Mouse (Mus musculus) neural tube, embryonic 13.5 days (tissue): ENCODE measurements around the gene Ndufs6. TPM values are rescaled to one million over a fixed set of nuclear protein-coding genes. Genes with fewer than 3 reads are reported as not detected.

Experiments
- ATAC-seq: fragments of 200-750 bp; cut with Nextera tagmentation; 2 replicates; pipeline ENCODE4 v1.8.0; 2017; ENCODE audit warnings: low read depth, mild to moderate bottlenecking, moderate TSS enrichment, moderate library complexity
- H3K27ac ChIP-seq: fragments of 300-500 bp; sonication (generic); replicated peaks from 2 replicates; pipeline ENCODE4 v1.5.1; 2015; ENCODE audit warnings: moderate library complexity, mild to moderate bottlenecking, inconsistent platforms
- H3K27me3 ChIP-seq: fragments of 300-500 bp; sonication (generic); 2 replicates; pipeline ENCODE4 v1.6.1; 2015; ENCODE audit warnings: mild to moderate bottlenecking, inconsistent platforms
- H3K36me3 ChIP-seq: fragments of 300-500 bp; sonication (generic); 2 replicates; pipeline ENCODE4 v1.6.1; 2015; ENCODE audit warnings: mild to moderate bottlenecking, inconsistent platforms
- H3K4me1 ChIP-seq: fragments of 300-500 bp; sonication (generic); replicated peaks from 2 replicates; pipeline ENCODE4 v1.6.1; 2015; ENCODE audit warnings: inconsistent platforms
- H3K4me2 ChIP-seq: fragments of 300-500 bp; sonication (generic); 2 replicates; pipeline ENCODE4 v1.6.1; 2015; ENCODE audit warnings: inconsistent platforms, mild to moderate bottlenecking, moderate library complexity
- H3K4me3 ChIP-seq: fragments of 300-500 bp; sonication (generic); 2 replicates; pipeline ENCODE4 v1.5.1; 2015; ENCODE audit warnings: mild to moderate bottlenecking, inconsistent platforms
- H3K9ac ChIP-seq: fragments of 300-500 bp; sonication (generic); 2 replicates; pipeline ENCODE4 v1.6.1; 2015; ENCODE audit warnings: moderate library complexity, mild to moderate bottlenecking, inconsistent platforms
- H3K9me3 ChIP-seq: fragments of 300-500 bp; sonication (generic); 2 replicates; pipeline ENCODE4 v1.6.1; 2016; ENCODE audit warnings: inconsistent platforms
- WGBS: fragments of 180-500 bp; shearing (Covaris S2); methylation state at CpG from one replicate; pipeline ENCODE4 v1.1.7; 2015; 5-methylcytosine and 5-hydroxymethylcytosine counted together
- polyA plus RNA-seq: library from polyadenylated mRNA; unstranded; fragments of >200 nt; fragmentation: Nextera tagmentation; extraction: Ambion mirVana; gene quantifications from 2 replicates; pipeline ENCODE4 v1.2.1, GENCODE M21; 2015

Ndufs6 gene
- polyA plus RNA-seq, 1 experiment from 2014 or later = 390 TPM

GRCm38 (mm10) chr13:73345102-73345890, 17.0 kb upstream of the Ndufs6 start:
- Histone ChIP-seq H3K4me2 (no peak overlapping the region), H3K27me3 (peaks cover 8% of the 10 kb centered on the region; the same call in 1 of the 2 replicates), H3K9ac (no peak overlapping the region), H3K36me3 (no peaks in the 10 kb centered on the region), H3K9me3 (no peaks in the 10 kb centered on the region), H3K4me3 (no peak overlapping the region), H3K27ac (no peak overlapping the region), H3K4me1 (no peaks in the 10 kb centered on the region)
- ATAC-seq = no peak
- WGBS = 78% methylated on average over 9 of the region's 9 CpGs

- ATAC-seq = peak; percentile 75
- H3K27me3 ChIP-seq = peaks cover 51% of the 10 kb centered on the region
- no peaks in the 10 kb centered on the region for H3K36me3 ChIP-seq
- H3K4me1 ChIP-seq = peaks cover 23% of the 10 kb centered on the region
- H3K4me2 ChIP-seq = no peak overlapping the region
- no peaks in the 10 kb centered on the region for H3K9me3 ChIP-seq
- 32% methylated on average over 7 of the region's 7 CpGs for WGBS
- no peak overlapping the region for H3K9ac ChIP-seq
- peak overlapping the region; percentile 14; the same call in 1 of the 2 replicates for H3K27ac ChIP-seq
- H3K4me3 ChIP-seq = no peak overlapping the region
Measured at GRCm38 (mm10) chr13:73336753-73337152, 8.4 kb upstream of the Ndufs6 start.

DNA sequence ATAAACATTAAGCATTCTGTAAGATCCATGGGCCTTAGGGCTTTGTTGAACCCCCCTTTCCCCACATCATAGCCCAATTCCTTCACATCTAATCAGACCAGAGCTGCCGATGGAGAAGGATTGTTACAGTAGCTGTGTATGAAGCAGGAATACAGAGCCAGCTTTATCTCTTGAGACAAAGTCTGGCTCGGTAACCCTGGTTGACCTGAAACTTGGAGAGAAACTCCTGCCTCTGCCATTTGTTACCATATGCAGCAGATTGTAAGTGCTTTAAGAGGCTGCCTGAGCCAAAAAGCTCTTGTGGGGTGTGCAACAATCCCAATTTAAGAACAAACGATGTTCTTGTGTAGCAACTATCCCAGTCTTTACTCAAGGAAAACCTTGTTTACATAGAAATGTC, 3.4 kb upstream of the Ndufs6 start:
- Histone ChIP-seq H3K4me3 (peak overlapping the region; percentile 74), H3K27me3 (peaks cover 27% of the 10 kb centered on the region), H3K27ac (no peak overlapping the region), H3K4me2 (peak overlapping the region; percentile 78), H3K4me1 (peaks cover 41% of the 10 kb centered on the region), H3K36me3 (no peaks in the 10 kb centered on the region), H3K9me3 (no peaks in the 10 kb centered on the region), H3K9ac (peak overlapping the region; percentile 88)
- ATAC-seq = no peak
- WGBS = 75% methylated on average over 3 of the region's 3 CpGs

DNA sequence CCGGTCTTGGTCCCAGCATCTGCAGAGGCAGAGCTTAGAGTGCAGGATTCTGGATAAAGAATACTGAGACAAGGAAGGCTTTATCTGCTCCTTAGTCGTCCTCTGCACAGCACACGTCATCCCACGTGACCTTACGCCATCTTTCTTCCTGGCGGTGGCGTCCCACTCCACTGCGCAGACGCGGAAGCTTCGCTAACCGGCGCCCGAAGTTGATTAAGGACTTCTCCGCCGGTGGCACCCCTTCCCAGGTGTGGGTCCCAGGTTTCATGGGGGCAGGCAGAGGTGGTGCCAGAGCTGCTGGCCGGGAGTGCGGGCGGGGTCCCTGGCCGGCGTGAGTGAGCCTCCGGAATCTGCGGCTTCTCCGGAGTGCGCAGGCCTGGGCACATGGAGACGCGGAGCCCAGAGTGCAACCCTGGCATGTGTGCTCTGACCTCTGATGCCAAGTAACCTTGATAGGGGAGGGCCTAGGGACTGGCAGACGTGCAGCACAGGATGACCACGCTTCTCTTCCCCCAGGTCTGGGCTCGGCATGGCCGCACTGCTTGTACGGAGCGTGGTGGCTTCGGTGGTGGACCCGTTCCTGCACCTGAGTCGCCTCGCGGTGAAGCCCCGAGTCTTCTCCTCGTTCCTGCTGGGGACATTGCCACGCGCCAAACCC, 2.6 kb upstream of the Ndufs6 start:
- peak overlapping the region; percentile 88 for H3K9ac ChIP-seq
- H3K4me1 ChIP-seq = peaks cover 34% of the 10 kb centered on the region
- H3K4me3 ChIP-seq = peak overlapping the region; percentile 74
- peak overlapping the region; percentile 86 for H3K27ac ChIP-seq
- under 1% methylated on average over 42 of the region's 42 CpGs for WGBS
- H3K36me3 ChIP-seq = peaks cover 3% of the 10 kb centered on the region; the same call in 1 of the 2 replicates
- peak; percentile 93 for ATAC-seq
- no peaks in the 10 kb centered on the region for H3K9me3 ChIP-seq
- peak overlapping the region; percentile 78 for H3K4me2 ChIP-seq
- H3K27me3 ChIP-seq = peaks cover 27% of the 10 kb centered on the region

DNA sequence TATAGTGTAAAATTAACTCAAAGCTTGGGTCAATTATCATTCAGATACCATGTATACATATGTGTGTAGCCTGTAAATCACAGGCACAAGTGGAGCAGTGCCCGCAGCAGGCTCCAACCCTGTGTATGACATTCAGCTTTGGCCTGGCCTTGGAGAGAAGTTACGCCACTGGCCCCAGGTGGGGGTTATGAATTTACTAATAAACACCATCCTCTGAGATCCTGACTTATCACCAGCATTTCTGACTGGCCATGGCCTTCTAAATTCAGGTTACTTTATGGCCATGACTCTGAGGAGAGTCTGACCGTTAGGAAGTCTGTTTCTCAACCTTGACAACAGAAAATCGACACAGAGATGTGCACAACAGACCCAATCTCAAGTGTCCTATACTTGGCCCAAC, 4.9 kb downstream of the Ndufs6 start:
- no peak overlapping the region for H3K4me3 ChIP-seq
- H3K9ac ChIP-seq = no peak overlapping the region
- WGBS = 89% methylated on average over 4 of the region's 4 CpGs
- H3K27ac ChIP-seq = no peak overlapping the region
- no peak overlapping the region for H3K4me2 ChIP-seq
- H3K4me1 ChIP-seq = peaks cover 11% of the 10 kb centered on the region
- no peaks in the 10 kb centered on the region for H3K9me3 ChIP-seq
- no peaks in the 10 kb centered on the region for H3K27me3 ChIP-seq
- peaks cover 66% of the 10 kb centered on the region for H3K36me3 ChIP-seq
- ATAC-seq = no peak

DNA sequence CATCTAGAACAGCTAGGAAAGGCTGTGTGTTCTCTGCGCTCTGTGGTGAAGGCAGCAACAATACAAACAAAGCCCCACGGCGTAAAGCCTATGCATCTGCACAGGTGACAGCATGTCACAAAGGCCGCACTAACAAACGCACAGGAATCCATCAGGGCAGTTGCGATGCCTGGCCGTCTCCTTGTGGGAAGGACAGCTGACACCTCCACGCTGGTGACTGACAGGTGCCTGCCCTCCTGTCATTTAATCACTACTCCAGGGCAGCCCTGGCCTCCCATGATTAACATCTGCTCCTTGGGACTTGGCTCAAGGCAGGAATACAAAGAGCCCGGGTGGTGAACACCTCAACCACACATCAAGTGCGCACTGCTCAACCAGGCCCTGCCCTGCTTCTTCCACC, 5.7 kb downstream of the Ndufs6 start:
- WGBS = 94% methylated on average over 10 of the region's 10 CpGs

DNA sequence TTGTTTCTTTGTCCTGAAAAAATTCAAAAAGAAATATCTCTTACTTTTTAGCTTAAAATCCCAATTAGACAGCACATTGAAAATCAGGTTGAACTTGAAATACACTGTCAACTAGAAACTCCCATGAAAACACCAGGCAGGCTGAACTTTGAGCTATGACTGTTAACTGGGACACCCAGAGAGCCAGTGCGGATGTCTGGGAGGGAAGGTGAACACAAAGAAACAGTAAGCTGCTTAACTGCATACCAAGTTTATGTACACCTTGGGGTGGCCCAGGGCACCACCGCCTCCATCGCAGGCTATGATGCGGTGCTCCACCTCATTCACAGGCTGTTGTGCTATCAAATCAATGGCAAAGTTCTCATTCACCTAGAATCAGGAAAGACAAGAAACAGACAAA, 8.3 kb downstream of the Ndufs6 start:
- Histone ChIP-seq H3K9ac (no peak overlapping the region), H3K9me3 (peaks cover 8% of the 10 kb centered on the region; the same call in 1 of the 2 replicates), H3K36me3 (peaks cover 81% of the 10 kb centered on the region), H3K27me3 (no peaks in the 10 kb centered on the region), H3K4me2 (no peak overlapping the region), H3K4me3 (no peak overlapping the region), H3K4me1 (no peaks in the 10 kb centered on the region), H3K27ac (no peak overlapping the region)
- ATAC-seq = no peak
- WGBS = 97% methylated on average over 4 of the region's 4 CpGs

More for the DNA sequence above, 5.7 kb downstream of the Ndufs6 start:
- H3K36me3 ChIP-seq = peaks cover 74% of the 10 kb centered on the region
- H3K27ac ChIP-seq = no peak overlapping the region
- H3K27me3 ChIP-seq = no peaks in the 10 kb centered on the region
- no peak for ATAC-seq
- peak overlapping the region; percentile 34; the same call in 1 of the 2 replicates for H3K9ac ChIP-seq
- no peaks in the 10 kb centered on the region for H3K9me3 ChIP-seq
- H3K4me3 ChIP-seq = no peak overlapping the region
- H3K4me2 ChIP-seq = no peak overlapping the region
- peaks cover 8% of the 10 kb centered on the region for H3K4me1 ChIP-seq

DNA sequence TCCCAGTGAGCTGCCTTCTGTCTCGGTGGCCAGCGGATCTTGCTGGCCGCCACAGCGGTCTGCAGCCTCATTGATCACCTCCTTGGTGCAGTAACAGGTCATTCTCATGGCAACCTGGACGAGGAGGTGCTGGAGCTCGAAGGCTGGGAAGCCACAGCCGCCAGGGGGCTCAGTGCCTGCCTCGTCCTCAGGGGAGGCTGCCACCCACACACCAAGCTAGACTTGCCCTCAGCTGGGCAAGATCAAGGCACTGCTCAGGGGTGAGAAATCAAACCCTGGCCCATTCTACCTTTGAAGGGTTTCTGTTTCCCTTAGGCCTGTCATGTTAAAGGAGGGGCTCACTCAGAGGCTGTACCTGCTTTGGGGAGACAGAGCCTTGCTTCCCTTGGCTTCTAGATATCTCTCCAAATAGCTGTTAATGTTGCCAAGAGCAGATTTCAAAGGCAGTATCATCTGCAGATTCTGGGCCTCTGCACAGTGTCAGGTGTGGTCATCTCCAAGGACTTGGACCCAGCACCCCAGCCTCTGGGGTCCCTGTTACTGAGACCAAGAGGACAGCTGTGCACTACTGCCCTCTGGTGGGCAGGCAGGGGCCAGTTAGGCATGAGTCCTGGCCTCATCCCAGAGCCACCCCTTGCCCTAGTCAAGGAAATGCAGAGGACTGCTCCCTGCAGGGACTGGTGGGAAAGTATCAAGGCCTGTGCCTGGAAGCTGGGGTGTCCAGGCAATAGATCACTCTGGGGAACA, 18.0 kb downstream of the Ndufs6 start:
- 31% methylated on average over 8 of the region's 8 CpGs for WGBS
- H3K27me3 ChIP-seq = peaks cover 56% of the 10 kb centered on the region
- peak; percentile 63 for ATAC-seq

GRCm38 (mm10) chr13:73306430-73306829, 21.9 kb downstream of the Ndufs6 start:
- Histone ChIP-seq H3K4me1 (peaks cover 8% of the 10 kb centered on the region; the same call in 1 of the 2 replicates), H3K27me3 (peaks cover 61% of the 10 kb centered on the region), H3K4me3 (no peak overlapping the region), H3K36me3 (no peaks in the 10 kb centered on the region), H3K9ac (no peak overlapping the region), H3K4me2 (no peak overlapping the region), H3K27ac (no peak overlapping the region), H3K9me3 (no peaks in the 10 kb centered on the region)
- ATAC-seq = no peak
- 68% methylated on average over 4 of the region's 4 CpGs for WGBS

More for the DNA sequence above, 18.0 kb downstream of the Ndufs6 start:
- Histone ChIP-seq H3K4me3 (no peak overlapping the region), H3K9ac (no peak overlapping the region), H3K4me2 (no peak overlapping the region), H3K4me1 (peaks cover 8% of the 10 kb centered on the region; the same call in 1 of the 2 replicates), H3K9me3 (no peaks in the 10 kb centered on the region), H3K27ac (no peak overlapping the region), H3K36me3 (no peaks in the 10 kb centered on the region)

GRCm38 (mm10) chr13:73306085-73306410, 22.3 kb downstream of the Ndufs6 start:
- WGBS = 51% methylated on average over 4 of the region's 4 CpGs
- ATAC-seq = peak; percentile 34; the same call in 1 of the 2 replicates
- no peaks in the 10 kb centered on the region for H3K9me3 ChIP-seq
- no peak overlapping the region for H3K9ac ChIP-seq
- no peaks in the 10 kb centered on the region for H3K36me3 ChIP-seq
- peaks cover 59% of the 10 kb centered on the region for H3K27me3 ChIP-seq
- H3K27ac ChIP-seq = no peak overlapping the region
- H3K4me2 ChIP-seq = no peak overlapping the region
- no peak overlapping the region for H3K4me3 ChIP-seq
- H3K4me1 ChIP-seq = peaks cover 8% of the 10 kb centered on the region; the same call in 1 of the 2 replicates

DNA sequence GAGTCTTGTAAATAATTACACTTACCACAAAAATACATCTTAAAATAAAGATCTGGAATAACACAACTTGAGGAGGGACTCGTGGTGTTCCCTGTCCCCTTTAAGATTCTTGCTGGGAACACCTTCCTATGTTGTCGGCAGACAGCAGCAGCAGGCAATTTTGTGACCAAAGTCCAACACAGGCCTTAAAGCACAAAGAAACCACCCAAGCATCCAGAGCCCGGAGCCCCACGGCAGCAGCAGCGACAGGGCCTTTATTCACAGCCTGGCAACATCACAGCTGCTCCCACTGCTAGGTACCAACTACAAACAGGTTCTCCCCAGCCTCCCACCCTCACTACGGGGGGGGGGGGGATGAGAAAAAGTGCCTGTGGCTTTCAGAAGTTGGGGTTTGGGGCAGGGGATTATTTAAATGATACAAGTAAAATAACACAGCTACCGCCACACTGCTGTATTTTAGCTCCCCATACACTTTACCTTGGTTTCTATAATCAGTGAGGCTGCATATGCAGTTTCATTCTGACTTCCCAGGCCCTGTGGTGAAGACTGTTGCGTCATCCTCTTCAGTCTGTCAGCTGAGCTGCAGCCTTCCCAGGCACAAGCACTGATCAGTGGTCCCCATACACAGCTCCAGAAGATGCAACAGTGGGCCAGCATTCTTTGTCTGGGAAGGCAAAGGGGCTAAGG, 22.8 kb downstream of the Ndufs6 start:
- Histone ChIP-seq H3K36me3 (no peaks in the 10 kb centered on the region), H3K4me1 (peaks cover 8% of the 10 kb centered on the region; the same call in 1 of the 2 replicates), H3K4me3 (no peak overlapping the region), H3K9me3 (no peaks in the 10 kb centered on the region), H3K4me2 (no peak overlapping the region), H3K27me3 (peaks cover 55% of the 10 kb centered on the region), H3K9ac (no peak overlapping the region), H3K27ac (no peak overlapping the region)
- 33% methylated on average over 8 of the region's 8 CpGs for WGBS
- ATAC-seq = peak; percentile 26; the same call in 1 of the 2 replicates
